Mouse (Mus musculus) intestine, embryonic 16.5 days (tissue): ENCODE results near the gene Iqgap2. TPM values are rescaled to one million over a fixed set of nuclear protein-coding genes. Genes with fewer than 3 reads are reported as not detected.
A peak's percentile ranks its signal among the peaks of the same experiment; 100 is the strongest.

Experiments used
- ATAC-seq: fragments of 200-750 bp; cut with Nextera tagmentation; 2 replicates; pipeline ENCODE4 v1.8.0; 2017; ENCODE audit warnings: moderate TSS enrichment, moderate library complexity
- H3K27ac ChIP-seq: fragments of 300-500 bp; sonication (generic); 2 replicates; pipeline ENCODE4 v1.5.1; 2014; ENCODE audit warnings: mild to moderate bottlenecking, low read length
- H3K27me3 ChIP-seq: fragments of 300-500 bp; sonication (generic); replicated peaks from 2 replicates; pipeline ENCODE4 v1.6.1; 2014; ENCODE audit warnings: low read length, control low read depth, mixed read lengths; ENCODE audit not compliant: control insufficient read depth, insufficient read depth
- H3K36me3 ChIP-seq: fragments of 300-500 bp; sonication (generic); 2 replicates; pipeline ENCODE4 v1.6.1; 2014; ENCODE audit warnings: low read length, control low read depth; ENCODE audit not compliant: control insufficient read depth, insufficient read depth
- H3K4me1 ChIP-seq: fragments of 300-500 bp; sonication (generic); 2 replicates; pipeline ENCODE4 v1.6.1; 2014; ENCODE audit warnings: low read length, control low read depth, mixed read lengths; ENCODE audit not compliant: control insufficient read depth, insufficient read depth
- H3K4me2 ChIP-seq: fragments of 300-500 bp; sonication (generic); 2 replicates; pipeline ENCODE4 v1.6.1; 2014; ENCODE audit warnings: low read depth, low read length, control low read depth
- H3K4me3 ChIP-seq: fragments of 300-500 bp; sonication (generic); 2 replicates; pipeline ENCODE4 v1.5.1; 2014; ENCODE audit warnings: mild to moderate bottlenecking, low read length
- H3K9ac ChIP-seq: fragments of 300-500 bp; sonication (generic); 2 replicates; pipeline ENCODE4 v1.6.1; 2014; ENCODE audit warnings: low read depth, low read length
- H3K9me3 ChIP-seq: fragments of 300-500 bp; sonication (generic); 2 replicates; pipeline ENCODE4 v1.6.1; 2016; ENCODE audit warnings: low read length, control low read depth; ENCODE audit not compliant: control insufficient read depth
- WGBS: fragments of 180-500 bp; shearing (Covaris S2); extraction: QIAGEN DNeasy Blood & Tissue Kit; methylation state at CpG from one replicate; pipeline ENCODE4 v1.1.7; 2014; 5-methylcytosine and 5-hydroxymethylcytosine counted together
- polyA plus RNA-seq: library from polyadenylated mRNA; unstranded; fragments of >200 nt; fragmentation: Nextera tagmentation; extraction: Ambion mirVana; gene quantifications from 2 replicates; pipeline ENCODE4 v1.2.1, GENCODE M21; 2015

The Iqgap2 gene
- polyA plus RNA-seq, 1 experiment from 2014 or later: 29.4 TPM

- H3K4me1 ChIP-seq: peaks cover 6% of the 10 kb centered on the region; the same call in 1 of the 2 replicates
- H3K9ac ChIP-seq: no peak overlapping the region
- H3K36me3 ChIP-seq: no peaks in the 10 kb centered on the region
- no peaks in the 10 kb centered on the region for H3K9me3 ChIP-seq
- no peaks in the 10 kb centered on the region for H3K27me3 ChIP-seq
- no peak for ATAC-seq
- 85% methylated on average over 10 of the region's 10 CpGs for WGBS
- H3K4me3 ChIP-seq: no peak overlapping the region
- H3K27ac ChIP-seq: no peak overlapping the region
- H3K4me2 ChIP-seq: 0 out of 2 replicates have a peak overlapping the region, but pooled peaks have one; percentile 3
Measured at GRCm38 (mm10) chr13:95889366-95889765, 2.4 kb downstream of the Iqgap2 start.

- no peak overlapping the region for H3K9ac ChIP-seq
- no peak for ATAC-seq
- peaks cover 9% of the 10 kb centered on the region; the same call in 1 of the 2 replicates for H3K4me1 ChIP-seq
Measured at GRCm38 (mm10) chr13:95888621-95889020, 3.1 kb downstream of the Iqgap2 start.

GRCm38 (mm10) chr13:95888170-95888569, 3.6 kb downstream of the Iqgap2 start:
- Histone ChIP-seq H3K36me3 (no peaks in the 10 kb centered on the region), H3K27me3 (no peaks in the 10 kb centered on the region), H3K4me2 (no peak overlapping the region), H3K27ac (no peak overlapping the region), H3K9me3 (no peaks in the 10 kb centered on the region), H3K4me1 (peaks cover 9% of the 10 kb centered on the region; the same call in 1 of the 2 replicates), H3K9ac (no peak overlapping the region), H3K4me3 (no peak overlapping the region)
- 80% methylated on average over 4 of the region's 4 CpGs for WGBS
- no peak for ATAC-seq

More at GRCm38 (mm10) chr13:95888621-95889020, 3.1 kb downstream of the Iqgap2 start:
- Histone ChIP-seq H3K9me3 (no peaks in the 10 kb centered on the region), H3K27me3 (no peaks in the 10 kb centered on the region), H3K36me3 (no peaks in the 10 kb centered on the region), H3K4me3 (no peak overlapping the region), H3K4me2 (no peak overlapping the region), H3K27ac (no peak overlapping the region)
- WGBS: 89% methylated on average over 12 of the region's 12 CpGs

GRCm38 (mm10) chr13:95887375-95887774, 4.3 kb downstream of the Iqgap2 start:
- Histone ChIP-seq H3K27me3 (no peaks in the 10 kb centered on the region), H3K9ac (no peak overlapping the region), H3K36me3 (no peaks in the 10 kb centered on the region), H3K9me3 (no peaks in the 10 kb centered on the region), H3K27ac (no peak overlapping the region), H3K4me1 (peaks cover 13% of the 10 kb centered on the region), H3K4me3 (no peak overlapping the region), H3K4me2 (no peak overlapping the region)
- 82% methylated on average over 7 of the region's 7 CpGs for WGBS
- ATAC-seq: no peak

GRCm38 (mm10) chr13:95884455-95884854, 7.3 kb downstream of the Iqgap2 start:
- 88% methylated on average over 3 of the region's 3 CpGs for WGBS
- Histone ChIP-seq H3K4me1 (peaks cover 12% of the 10 kb centered on the region), H3K4me3 (no peak overlapping the region), H3K36me3 (no peaks in the 10 kb centered on the region), H3K4me2 (no peak overlapping the region), H3K27me3 (no peaks in the 10 kb centered on the region), H3K27ac (no peak overlapping the region), H3K9ac (no peak overlapping the region), H3K9me3 (no peaks in the 10 kb centered on the region)
- ATAC-seq: no peak

DNA sequence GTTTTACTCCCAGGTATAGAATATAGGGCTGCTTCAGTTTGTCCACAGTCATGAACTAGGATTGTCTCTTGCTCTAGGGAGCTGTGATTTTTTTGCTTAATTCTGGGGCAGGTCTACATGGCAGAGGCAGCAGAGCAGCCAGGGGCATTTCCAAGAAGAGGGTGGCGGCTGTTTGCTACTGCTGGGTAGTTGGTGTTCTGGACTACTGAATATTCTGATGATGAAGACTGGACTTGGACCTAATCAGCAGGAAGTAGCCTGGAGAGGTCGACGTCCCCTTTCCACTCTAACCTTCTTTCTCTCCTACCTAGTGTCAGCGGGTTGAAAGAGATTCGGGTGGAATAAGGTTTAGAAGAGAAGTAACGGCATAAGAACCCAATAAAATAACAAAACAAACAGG, 9.7 kb downstream of the Iqgap2 start:
- no peak overlapping the region for H3K4me3 ChIP-seq
- no peaks in the 10 kb centered on the region for H3K9me3 ChIP-seq
- 82% methylated on average over 6 of the region's 6 CpGs for WGBS
- no peak overlapping the region for H3K9ac ChIP-seq
- no peaks in the 10 kb centered on the region for H3K36me3 ChIP-seq
- ATAC-seq: no peak
- H3K27ac ChIP-seq: no peak overlapping the region
- no peaks in the 10 kb centered on the region for H3K27me3 ChIP-seq
- H3K4me2 ChIP-seq: no peak overlapping the region
- peaks cover 11% of the 10 kb centered on the region for H3K4me1 ChIP-seq

DNA sequence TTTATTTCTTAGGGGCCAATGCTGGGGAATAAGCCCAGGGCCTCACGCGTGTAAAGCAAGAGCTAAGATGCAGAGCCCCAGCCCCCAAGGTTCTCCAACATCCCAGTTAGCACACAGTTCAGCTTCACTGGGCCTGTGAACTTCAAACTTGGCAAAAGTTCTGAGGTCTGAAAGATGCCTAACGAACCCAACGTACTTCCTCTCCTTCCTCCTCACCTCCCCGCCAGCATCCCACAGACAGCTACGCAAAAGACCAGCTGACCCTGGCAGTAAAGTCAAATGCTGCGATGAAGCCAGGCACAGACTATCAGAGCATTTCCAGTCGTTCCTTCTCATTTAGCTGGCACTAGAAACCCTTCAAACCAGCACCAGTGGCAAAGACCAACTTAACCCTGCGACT, 10.3 kb downstream of the Iqgap2 start:
- H3K4me3 ChIP-seq: no peak overlapping the region
- H3K4me2 ChIP-seq: no peak overlapping the region
- ATAC-seq: no peak
- peaks cover 11% of the 10 kb centered on the region for H3K4me1 ChIP-seq
- H3K27me3 ChIP-seq: no peaks in the 10 kb centered on the region
- H3K36me3 ChIP-seq: no peaks in the 10 kb centered on the region
- H3K9me3 ChIP-seq: no peaks in the 10 kb centered on the region
- no peak overlapping the region for H3K9ac ChIP-seq
- no peak overlapping the region for H3K27ac ChIP-seq
- WGBS: 92% methylated on average over 9 of the region's 9 CpGs

DNA sequence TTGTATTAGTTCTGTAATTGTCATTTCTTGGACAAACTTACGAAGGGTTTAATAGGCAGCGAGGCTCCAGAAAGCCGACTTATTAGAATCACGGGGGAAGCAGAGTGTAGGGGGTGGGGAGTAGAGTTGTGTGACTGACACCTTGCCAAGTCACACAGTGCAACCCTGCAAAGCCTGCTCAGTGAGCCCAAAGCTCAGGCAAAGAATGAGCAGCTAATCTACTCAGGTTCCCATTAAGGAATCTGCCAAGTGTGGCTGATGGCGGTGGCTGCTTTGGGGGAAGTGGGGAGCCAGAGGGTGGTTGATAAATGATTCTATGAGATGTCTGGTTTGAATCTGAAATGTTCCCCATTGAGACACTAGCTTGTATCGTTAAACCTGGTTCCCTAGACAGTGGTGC, 11.1 kb downstream of the Iqgap2 start:
- Histone ChIP-seq H3K4me2 (no peak overlapping the region), H3K4me3 (no peak overlapping the region), H3K9me3 (no peaks in the 10 kb centered on the region), H3K27ac (no peak overlapping the region), H3K9ac (no peak overlapping the region), H3K4me1 (peaks cover 11% of the 10 kb centered on the region), H3K36me3 (no peaks in the 10 kb centered on the region), H3K27me3 (no peaks in the 10 kb centered on the region)
- no peak for ATAC-seq
- 70% methylated on average over 6 of the region's 6 CpGs for WGBS

DNA sequence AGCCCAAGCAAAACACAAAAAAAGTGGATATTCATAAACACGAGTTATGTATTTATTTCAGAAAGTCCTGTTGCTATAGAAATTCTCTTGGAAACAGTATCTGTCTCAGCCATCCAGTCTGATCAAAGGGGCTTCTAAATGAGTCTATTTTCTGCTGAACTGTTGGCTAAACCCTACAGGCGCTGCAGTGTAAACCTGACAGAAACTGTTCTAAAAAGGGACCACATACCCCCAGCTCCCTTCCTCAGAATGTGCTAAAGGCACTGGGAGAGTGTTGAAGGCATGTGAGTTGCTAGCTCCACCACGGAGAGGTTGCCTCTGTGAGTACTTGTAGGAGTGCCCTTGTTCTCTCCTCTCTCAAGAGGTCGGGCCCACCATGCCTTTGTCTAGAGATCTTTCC, 19.7 kb downstream of the Iqgap2 start:
- no peak overlapping the region for H3K9ac ChIP-seq
- no peak for ATAC-seq
- no peaks in the 10 kb centered on the region for H3K9me3 ChIP-seq
- H3K4me3 ChIP-seq: no peak overlapping the region
- no peaks in the 10 kb centered on the region for H3K27me3 ChIP-seq
- H3K4me2 ChIP-seq: no peak overlapping the region
- no peaks in the 10 kb centered on the region for H3K36me3 ChIP-seq
- H3K4me1 ChIP-seq: 0 out of 2 replicates have a peak, but pooled peaks cover 8% of the 10 kb centered on the region
- no peak overlapping the region for H3K27ac ChIP-seq
- 74% methylated on average over 4 of the region's 4 CpGs for WGBS

- H3K27ac ChIP-seq: no peak overlapping the region
- H3K4me3 ChIP-seq: no peak overlapping the region
- peaks cover 8% of the 10 kb centered on the region; the same call in 1 of the 2 replicates for H3K4me1 ChIP-seq
- H3K27me3 ChIP-seq: no peaks in the 10 kb centered on the region
- no peak overlapping the region for H3K4me2 ChIP-seq
- H3K36me3 ChIP-seq: no peaks in the 10 kb centered on the region
- no peak for ATAC-seq
- 82% methylated on average over 8 of the region's 8 CpGs for WGBS
- H3K9ac ChIP-seq: no peak overlapping the region
- H3K9me3 ChIP-seq: no peaks in the 10 kb centered on the region
Measured at GRCm38 (mm10) chr13:95870626-95871025, 21.1 kb downstream of the Iqgap2 start.
